Mouse (Mus musculus) C2C12 (cell line): Measurements from ENCODE around the gene Strap.

Source experiments
- CTCF ChIP-seq: IDR thresholded peaks from one replicate; pipeline ENCODE4 v1.5.1; 2011; ENCODE audit not compliant: control insufficient read depth, insufficient read depth, insufficient read length
- MAX ChIP-seq: IDR thresholded peaks from one replicate; pipeline ENCODE4 v1.6.1; 2011; ENCODE audit warnings: mild to moderate bottlenecking, control low read depth
- MYOG ChIP-seq: IDR thresholded peaks from one replicate; pipeline ENCODE4 v1.6.1; 2011; ENCODE audit not compliant: control insufficient read depth, insufficient read length; ENCODE audit errors: extremely low read depth

DNA sequence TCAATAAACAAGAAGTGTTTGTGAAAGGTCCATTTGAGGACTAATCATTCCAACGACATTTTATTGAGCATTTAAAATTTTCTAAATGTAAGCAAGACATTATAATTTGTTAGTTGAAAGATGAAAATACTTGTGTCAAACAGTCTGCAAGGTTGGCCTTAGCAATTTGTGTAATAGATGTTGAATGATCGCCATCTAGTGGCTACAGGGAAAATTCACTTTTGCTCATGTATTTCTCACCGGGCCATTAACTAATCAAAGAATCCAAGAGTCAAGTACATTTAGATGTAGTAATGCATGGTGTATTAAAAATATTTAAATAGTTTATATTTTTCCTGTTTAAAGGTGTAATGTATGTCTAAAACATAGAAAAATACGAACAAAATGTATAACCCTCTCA is 11.0 kb upstream of the Strap start:
- TF ChIP-seq CTCF: peak; percentile 3
- no peak for TF ChIP-seq MYOG
- TF ChIP-seq MAX: no peak
